Mouse (Mus musculus) testis, adult 2 months (tissue): ENCODE measurements around the gene Ly6g5c.

Experiments used
- CTCF ChIP-seq: fragments of 200-500 bp; IDR thresholded peaks from 2 replicates; pipeline ENCODE4 v1.5.1; 2012; ENCODE audit warnings: low read depth, mild to moderate bottlenecking, inconsistent platforms, low read length, moderate library complexity; ENCODE audit not compliant: control insufficient read depth, insufficient read depth, insufficient replicate concordance
- POLR2A ChIP-seq: fragments of 200-500 bp; IDR thresholded peaks from 2 replicates; pipeline ENCODE4 v1.6.1; 2012; ENCODE audit warnings: low read depth, mild to moderate bottlenecking, inconsistent platforms, low read length, moderate library complexity; ENCODE audit not compliant: control insufficient read depth

DNA sequence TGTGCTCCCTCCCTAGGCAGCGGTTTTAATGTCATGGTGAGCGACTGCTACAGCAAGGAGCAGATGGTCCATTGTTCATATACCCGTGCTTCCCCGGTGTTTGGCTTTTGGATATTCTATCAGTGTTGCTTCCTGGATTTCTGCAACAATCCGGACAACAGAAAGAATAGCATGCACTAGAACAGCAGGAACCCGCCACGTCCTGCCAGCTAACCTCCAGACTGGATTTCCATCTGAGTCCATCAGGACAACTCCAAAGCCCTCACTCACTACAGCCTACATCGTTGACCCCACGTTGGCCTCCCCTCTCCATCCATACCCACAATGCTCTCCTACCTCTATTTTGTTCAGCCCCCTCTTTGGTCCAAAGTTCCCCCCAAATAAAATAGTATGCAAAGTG lies 3.7 kb downstream of the Ly6g5c start:
- TF ChIP-seq CTCF = no peak
- no peak for TF ChIP-seq POLR2A
